Mouse (Mus musculus): ENCODE results near the gene Ear14.
"Not testable (repeated sequence)": the region's sequence is repeated elsewhere in the genome, so short reads cannot be mapped to it uniquely, and the experiment has no call there.

DNA sequence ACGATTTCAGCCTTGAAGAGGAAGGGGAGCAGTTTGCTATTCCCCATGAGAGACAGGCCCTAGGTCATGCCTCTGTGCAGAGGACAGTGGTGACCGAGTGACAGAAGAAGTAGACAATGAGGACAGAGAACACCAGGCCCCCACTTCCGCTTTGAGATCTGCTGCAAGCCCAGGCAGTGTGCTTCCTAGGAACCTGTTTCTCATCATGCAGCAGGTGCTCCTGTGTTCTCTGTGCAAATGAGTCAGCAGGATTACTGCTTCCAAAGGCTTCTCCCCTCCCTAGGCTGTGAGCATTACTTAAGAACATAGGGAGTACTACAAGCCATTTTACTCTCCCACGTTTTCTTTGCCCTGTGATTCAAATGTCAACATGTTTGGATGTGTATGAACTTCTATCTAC is 26.5 kb downstream of the Ear14 start:
- TF ChIP-seq CTCF (IDR thresholded peaks at IDR 0.05; ENCODE audit: low read depth); EP300 (optimal IDR thresholded peaks at IDR 0.05): not testable (repeated sequence)

Data from stomach, postnatal 0 days (tissue).